Mouse (Mus musculus) lung, postnatal 0 days (tissue): Measurements from ENCODE around the gene Gm10037. TPM values are rescaled to one million over a fixed set of nuclear protein-coding genes. Genes with fewer than 3 reads are reported as not detected.
"Not testable (repeated sequence)": the region's sequence is repeated elsewhere in the genome, so short reads cannot be mapped to it uniquely, and the experiment has no call there.

ENCODE experiments used
- ATAC-seq: fragments of 200-750 bp; cut with Nextera tagmentation; 2 replicates; pipeline ENCODE4 v1.8.0; 2017; ENCODE audit warnings: moderate library complexity
- DNase-seq: peaks from one replicate; pipeline ENCODE4 v3.0.0-alpha.2; 2016; ENCODE audit warnings: low spot score
- H3K27ac ChIP-seq: fragments of 300-500 bp; sonication (generic); 2 replicates; pipeline ENCODE4 v1.5.1; 2014; ENCODE audit warnings: antibody characterized with exemption, mild to moderate bottlenecking, low read length, mixed read lengths
- H3K27me3 ChIP-seq: fragments of 300-500 bp; sonication (generic); replicated peaks from 2 replicates; pipeline ENCODE4 v1.6.1; 2014; ENCODE audit warnings: low read length, mixed read lengths; ENCODE audit not compliant: insufficient read depth
- H3K36me3 ChIP-seq: fragments of 300-500 bp; sonication (generic); 2 replicates; pipeline ENCODE4 v1.6.1; 2014; ENCODE audit warnings: low read length, mixed read lengths; ENCODE audit not compliant: insufficient read depth
- H3K4me1 ChIP-seq: fragments of 300-500 bp; sonication (generic); 2 replicates; pipeline ENCODE4 v1.6.1; 2014; ENCODE audit warnings: antibody characterized with exemption, low read depth, low read length, mixed read lengths; ENCODE audit not compliant: insufficient read depth
- H3K4me2 ChIP-seq: fragments of 300-500 bp; sonication (generic); replicated peaks from 2 replicates; pipeline ENCODE4 v1.6.1; 2014; ENCODE audit warnings: low read depth, mild to moderate bottlenecking, low read length, moderate library complexity, mixed read lengths
- H3K4me3 ChIP-seq: fragments of 300-500 bp; sonication (generic); 2 replicates; pipeline ENCODE4 v1.5.1; 2014; ENCODE audit warnings: low read depth, low read length
- H3K9ac ChIP-seq: fragments of 300-500 bp; sonication (generic); replicated peaks from 2 replicates; pipeline ENCODE4 v1.6.1; 2014; ENCODE audit warnings: low read depth, mild to moderate bottlenecking
- H3K9me3 ChIP-seq: fragments of 300-500 bp; sonication (generic); 2 replicates; pipeline ENCODE4 v1.6.1; 2016; ENCODE audit warnings: low read length, mixed read lengths
- CTCF ChIP-seq: IDR thresholded peaks from 2 replicates; pipeline ENCODE4 v1.5.1; 2016; ENCODE audit warnings: antibody characterized with exemption, mild to moderate bottlenecking
- EP300 ChIP-seq: IDR thresholded peaks from 2 replicates; pipeline ENCODE4 v1.6.1; 2016; ENCODE audit warnings: antibody characterized with exemption, mild to moderate bottlenecking, control low read depth
- WGBS: fragments of 180-500 bp; shearing (Covaris S2); extraction: QIAGEN DNeasy Blood & Tissue Kit; methylation state at CpG from one replicate; pipeline ENCODE4 v1.1.7; 2014; 5-methylcytosine and 5-hydroxymethylcytosine counted together
- polyA plus RNA-seq: library from polyadenylated mRNA; unstranded; fragments of >200 nt; fragmentation: Nextera tagmentation; extraction: Ambion mirVana; gene quantifications from 2 replicates; pipeline ENCODE4 v1.2.1, GENCODE M21; 2015

Gene Gm10037
- polyA plus RNA-seq, 1 experiment from 2014 or later = 2.7 TPM

- H3K27me3 ChIP-seq = no peaks in the 10 kb centered on the region
- H3K9ac ChIP-seq = no peak overlapping the region
- H3K9me3 ChIP-seq = no peaks in the 10 kb centered on the region
- TF ChIP-seq CTCF = peak; percentile 44
- no peak for TF ChIP-seq EP300
- DNase-seq (no peak), ATAC-seq (no peak)
- 25% methylated on average over 3 of the region's 3 CpGs for WGBS
- no peak overlapping the region for H3K4me3 ChIP-seq
- H3K27ac ChIP-seq = no peak overlapping the region
- H3K4me1 ChIP-seq = no peaks in the 10 kb centered on the region
- no peak overlapping the region for H3K4me2 ChIP-seq
- no peaks in the 10 kb centered on the region for H3K36me3 ChIP-seq
Measured at GRCm38 (mm10) chr13:67867899-67868298, 37.0 kb downstream of the Gm10037 start.

- not testable (repeated sequence) for H3K4me2 ChIP-seq, H3K36me3 ChIP-seq, DNase-seq, H3K9me3 ChIP-seq, H3K9ac ChIP-seq, H3K27me3 ChIP-seq, H3K4me1 ChIP-seq, H3K27ac ChIP-seq, H3K4me3 ChIP-seq
- peak; percentile 44; the same call in 1 of the 2 replicates for ATAC-seq
- WGBS = 27% methylated on average over 7 of the region's 12 CpGs
Measured at GRCm38 (mm10) chr13:67876049-67876698, 45.3 kb downstream of the Gm10037 start.

GRCm38 (mm10) chr13:67876699-67877254, 45.9 kb downstream of the Gm10037 start:
- Histone ChIP-seq H3K27ac (no peak overlapping the region), H3K4me2 (no peak overlapping the region), H3K4me3 (no peak overlapping the region), H3K27me3 (no peaks in the 10 kb centered on the region), H3K9ac (no peak overlapping the region), H3K4me1 (no peaks in the 10 kb centered on the region), H3K36me3 (no peaks in the 10 kb centered on the region), H3K9me3 (no peaks in the 10 kb centered on the region)
- WGBS = 44% methylated on average over 6 of the region's 7 CpGs
- TF ChIP-seq CTCF = no peak
- TF ChIP-seq EP300 = no peak
- ATAC-seq (no peak; the same call in 1 of the 2 replicates), DNase-seq (no peak)

GRCm38 (mm10) chr13:67883966-67884365, 53.1 kb downstream of the Gm10037 start:
- Histone ChIP-seq H3K4me1 (no peaks in the 10 kb centered on the region), H3K4me3 (no peak overlapping the region), H3K4me2 (no peak overlapping the region), H3K36me3 (no peaks in the 10 kb centered on the region), H3K9me3 (no peaks in the 10 kb centered on the region), H3K9ac (no peak overlapping the region), H3K27me3 (no peaks in the 10 kb centered on the region), H3K27ac (no peak overlapping the region)
- ATAC-seq (no peak), DNase-seq (no peak)
- 87% methylated on average over 8 of the region's 8 CpGs for WGBS
- TF ChIP-seq EP300 (no peak), CTCF (no peak)

Other genes starting within 250 kb of the Gm10037 start
- 2.9 and 3.4 TPM in 2 replicates for gene Zfp729b, start 221.4 kb upstream of the Gm10037 start, polyA plus RNA-seq
- gene Gm49345, start 193.3 kb upstream of the Gm10037 start, polyA plus RNA-seq = not detected in 2 replicates
- gene Zfp729a, start 193.3 kb upstream of the Gm10037 start, polyA plus RNA-seq = 1.9 and 2.4 TPM in 2 replicates
- gene Zfp738, start 144.0 kb upstream of the Gm10037 start, polyA plus RNA-seq = 5.8 and 8.1 TPM in 2 replicates
- gene Zfp65, start 101.9 kb upstream of the Gm10037 start, polyA plus RNA-seq = 2.3 and 2.7 TPM in 2 replicates
- 4.2 and 4.8 TPM in 2 replicates for gene Zfp85, start 75.9 kb upstream of the Gm10037 start, polyA plus RNA-seq
- 0.75 and 0.93 TPM in 2 replicates for gene Zfp493, start 51.4 kb upstream of the Gm10037 start, polyA plus RNA-seq
- gene Zfp273, start 17.4 kb upstream of the Gm10037 start, polyA plus RNA-seq = 4.1 and 4.9 TPM in 2 replicates
- gene BC048507, start 32.2 kb downstream of the Gm10037 start, polyA plus RNA-seq = not detected in 2 replicates